Mouse (Mus musculus): ENCODE results near the gene Smim17. TPM values are rescaled to one million over a fixed set of nuclear protein-coding genes. Genes with fewer than 3 reads are reported as not detected.
"Not testable (repeated sequence)": the region's sequence is repeated elsewhere in the genome, so short reads cannot be mapped to it uniquely, and the experiment has no call there.

Gene Smim17
- 10 to 100 TPM; 21.0 to 21.7 TPM for total RNA-seq (2021)
- long read RNA-seq, experiment 1, partial matches to known transcripts, result 0 of 4 reads
- long read RNA-seq, experiment 1, other reads (novel, unspliced or antisense), result 2 of 4 reads
- long read RNA-seq, experiment 2, partial matches to known transcripts, result 1 of 5 reads
- long read RNA-seq, experiment 2, other reads (novel, unspliced or antisense), result 3 of 5 reads

DNA sequence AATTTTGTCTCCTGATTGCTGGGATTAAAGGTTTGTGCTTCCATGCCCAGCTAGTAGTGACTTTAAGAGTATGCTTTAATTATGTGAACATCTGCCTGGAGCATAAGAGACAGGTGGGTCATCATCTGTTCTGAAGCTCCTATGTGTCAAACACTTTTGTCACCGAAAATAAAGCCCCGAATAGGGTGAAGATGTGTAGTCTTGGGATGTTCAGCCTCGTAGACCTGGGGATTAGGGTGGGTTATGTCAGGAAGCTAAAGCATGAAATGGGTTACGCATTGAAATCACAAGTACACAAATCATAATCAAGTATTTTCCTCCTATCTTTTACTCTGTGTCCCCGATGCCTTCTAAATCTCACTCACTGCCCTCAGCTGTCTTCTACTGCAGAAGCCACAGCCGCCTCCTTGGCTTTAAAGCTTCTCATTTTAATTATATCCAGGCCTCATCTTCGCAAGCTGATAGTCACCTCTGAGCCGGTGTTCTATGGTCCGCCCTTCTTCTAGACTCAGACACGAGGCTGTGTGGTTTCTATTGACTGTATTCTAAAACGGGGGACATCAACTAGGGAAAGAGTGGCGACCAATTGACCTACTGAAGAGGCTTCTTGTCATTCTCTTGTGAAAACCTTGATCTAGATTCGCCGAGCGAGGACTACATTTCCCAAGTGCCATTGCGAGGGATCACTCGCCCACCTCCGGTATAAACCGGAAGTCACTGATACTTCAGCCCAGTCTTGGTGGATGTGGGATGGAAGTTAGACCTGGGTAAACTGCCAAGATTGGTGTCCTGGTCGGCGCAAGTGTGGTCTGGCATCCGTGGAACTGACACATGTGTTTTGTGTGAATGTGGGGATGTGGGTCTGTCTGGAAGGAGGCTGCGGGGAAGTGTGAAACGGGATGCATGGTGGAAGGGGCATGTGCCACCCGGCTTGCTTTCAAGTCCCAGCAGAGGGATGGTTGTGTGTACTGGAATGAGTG is at the start of gene Smim17:
TSS of gene Smim17 (plus strand) at position 720 of the 980 bp plus-strand sequence.
- peak; percentile 69 to 77 for DNase-seq (ENCODE audit: low spot score in 2 of 2)

DNA sequence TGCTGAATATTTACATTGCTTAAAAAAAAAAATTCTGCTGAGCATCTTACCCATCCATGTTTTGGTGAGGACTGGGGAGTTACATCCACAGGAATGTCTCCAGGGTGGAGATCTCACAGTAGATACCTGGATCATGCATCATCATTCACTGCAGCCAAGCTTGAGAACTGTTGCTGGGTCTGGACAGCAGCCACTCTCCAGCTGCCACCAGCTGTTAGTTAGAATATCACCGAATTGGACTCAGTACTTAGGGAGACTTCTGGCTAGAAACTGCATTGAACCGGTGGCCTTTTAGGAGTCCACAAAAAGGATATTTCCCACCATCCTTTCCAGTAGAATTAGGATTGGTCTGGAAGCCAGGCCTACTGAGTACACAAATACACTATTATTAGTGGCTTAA is 40.4 kb upstream of the Smim17 start:
- no peak for DNase-seq (ENCODE audit: low spot score in 2 of 2)

DNA sequence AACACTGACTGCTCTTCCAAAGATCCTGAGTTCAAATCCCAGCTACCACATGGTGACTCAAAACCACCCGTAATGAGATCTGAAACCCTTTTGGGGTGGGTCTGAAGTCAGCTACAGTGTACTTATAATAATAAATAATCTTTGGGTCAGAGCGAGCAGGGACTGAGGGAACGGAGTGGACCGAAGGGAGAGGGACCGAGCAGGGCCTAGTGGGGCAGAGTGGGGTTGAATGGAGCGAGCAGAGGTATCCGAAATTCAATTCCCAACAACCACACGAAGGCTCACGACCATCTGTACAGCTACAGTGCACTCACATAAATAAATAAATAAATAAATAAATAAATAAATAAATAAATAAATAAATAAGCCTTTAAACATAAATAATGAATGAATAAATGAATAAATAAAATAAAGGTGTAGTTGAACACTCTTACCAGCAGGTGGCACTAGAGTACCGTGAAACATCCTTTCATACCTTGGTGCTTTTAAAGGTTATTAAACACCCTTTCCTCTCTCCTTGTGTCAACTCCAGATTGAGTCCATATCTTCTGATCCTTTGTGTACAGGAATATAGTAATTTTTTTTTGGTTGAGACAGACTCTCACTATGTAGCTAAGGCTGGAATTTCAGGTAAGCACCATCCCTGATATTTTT is 39.5 kb upstream of the Smim17 start:
- DNase-seq (ENCODE audit: low spot score in 2 of 2), result peak in 1 of 2 experiments; percentile 67

DNA sequence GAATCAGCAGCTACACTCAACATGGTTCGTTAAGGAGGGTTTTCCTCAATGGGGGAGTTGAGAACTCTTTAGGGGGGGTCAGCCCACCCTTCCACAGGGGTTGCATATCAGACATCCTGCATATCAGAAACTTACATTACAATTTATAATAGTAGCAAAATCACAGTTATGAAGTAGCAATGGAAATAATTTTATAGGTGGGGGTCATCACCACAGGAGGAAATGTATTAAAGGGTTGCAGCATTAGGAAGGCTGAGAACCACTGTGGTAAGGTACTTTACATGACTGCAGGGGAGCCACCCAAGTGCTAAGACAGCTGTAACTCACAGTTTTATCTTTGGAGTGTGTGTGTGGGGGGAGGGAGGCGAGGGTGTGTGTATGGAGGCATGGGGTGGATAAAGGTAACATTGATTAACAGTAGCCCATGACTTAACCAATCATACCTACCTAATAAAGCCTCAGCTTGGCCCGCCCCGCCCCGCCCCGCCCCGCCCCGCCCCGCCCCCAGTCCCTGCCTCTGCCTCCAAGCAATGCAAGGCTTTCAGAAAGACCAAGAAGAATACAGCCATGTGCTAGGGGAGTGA is 37.9 kb upstream of the Smim17 start:
- DNase-seq (ENCODE audit: low spot score in 2 of 2), result no peak

DNA sequence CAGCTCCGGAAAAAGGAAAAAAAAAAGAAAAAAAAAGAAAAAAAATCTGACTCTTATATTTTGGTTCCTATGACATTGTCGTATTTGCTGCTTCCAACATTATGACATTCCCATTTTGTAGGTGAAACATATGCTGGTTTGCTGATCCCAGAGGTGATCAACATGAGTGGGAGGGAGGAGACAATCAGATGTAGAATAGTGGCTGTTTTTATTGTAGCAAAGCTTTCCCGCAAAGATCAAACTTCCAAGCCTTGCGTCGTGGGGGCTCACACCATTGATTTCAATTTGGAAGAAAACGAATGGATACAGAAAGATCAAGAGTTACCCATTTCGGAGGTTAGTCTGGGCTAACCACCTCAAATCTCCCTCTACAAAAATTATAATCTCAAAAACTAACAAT is 36.8 kb upstream of the Smim17 start:
- no peak for DNase-seq (ENCODE audit: low spot score in 2 of 2)

DNA sequence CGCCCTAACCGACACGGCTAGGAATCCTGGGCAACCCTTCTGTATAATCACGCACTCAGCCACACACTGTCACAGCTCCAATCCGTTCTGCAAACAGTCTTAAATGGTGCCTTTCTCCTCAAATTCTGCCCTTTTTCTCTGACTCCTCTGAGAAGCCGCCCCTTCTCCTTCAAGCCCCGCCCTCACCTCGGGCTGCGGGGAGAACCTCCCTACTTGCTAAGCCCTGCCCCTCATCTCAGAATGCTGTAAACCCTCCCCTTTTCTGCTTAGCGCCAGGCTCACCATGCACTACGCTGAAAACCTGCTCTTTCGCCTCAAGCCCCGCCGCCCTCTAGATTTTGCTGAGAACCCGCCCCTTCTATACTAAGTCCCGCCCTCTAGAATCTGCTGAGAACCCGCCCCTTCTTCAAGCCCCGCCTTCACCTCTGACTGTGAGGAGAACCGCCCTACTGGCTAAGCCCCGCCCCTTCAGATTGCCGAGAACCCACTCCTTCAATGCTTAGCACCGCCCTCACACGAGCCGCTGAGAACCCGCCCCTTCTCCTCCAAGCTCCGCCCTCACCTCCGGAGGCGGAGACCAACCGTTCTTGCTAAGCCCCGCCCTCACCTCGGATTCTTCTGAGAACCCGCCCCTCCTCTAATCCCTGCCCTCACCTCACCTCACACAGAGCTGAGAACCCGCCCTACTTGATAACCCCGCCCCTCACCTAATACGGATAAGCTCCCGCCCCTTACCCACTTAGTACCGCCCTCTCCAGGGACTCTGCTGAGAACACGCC is 36.1 kb upstream of the Smim17 start:
- DNase-seq (ENCODE audit: low spot score in 2 of 2), result peak; percentile 95 to 99

DNA sequence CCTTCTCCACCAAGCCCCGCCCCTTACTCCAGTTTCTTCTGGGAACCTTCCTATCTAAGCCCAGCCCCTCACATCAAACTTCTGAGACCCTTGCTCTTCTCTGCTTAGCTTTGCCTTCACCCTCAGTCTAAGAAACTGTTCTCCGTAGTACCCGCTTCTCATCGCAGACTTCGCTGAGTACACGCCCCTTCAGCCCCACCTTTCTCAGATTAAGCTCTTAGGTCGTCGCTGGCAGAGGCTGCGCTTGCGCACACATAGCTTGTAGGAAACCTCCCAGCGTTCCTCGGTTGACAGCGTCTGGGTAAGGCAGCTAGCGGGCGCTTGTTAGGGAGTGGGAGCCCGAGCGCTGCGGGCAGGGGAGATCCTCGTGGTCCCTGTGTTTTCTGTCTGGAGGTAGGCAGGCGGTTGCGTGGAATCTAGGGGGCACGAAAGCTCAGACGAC is 35.4 kb upstream of the Smim17 start, which contains the start of gene Zfp78:
TSS of gene Zfp78 (plus strand) at position 234 of the 442 bp plus-strand sequence.
- peak in 1 of 2 experiments; percentile 89 for DNase-seq (ENCODE audit: low spot score in 2 of 2)

DNA sequence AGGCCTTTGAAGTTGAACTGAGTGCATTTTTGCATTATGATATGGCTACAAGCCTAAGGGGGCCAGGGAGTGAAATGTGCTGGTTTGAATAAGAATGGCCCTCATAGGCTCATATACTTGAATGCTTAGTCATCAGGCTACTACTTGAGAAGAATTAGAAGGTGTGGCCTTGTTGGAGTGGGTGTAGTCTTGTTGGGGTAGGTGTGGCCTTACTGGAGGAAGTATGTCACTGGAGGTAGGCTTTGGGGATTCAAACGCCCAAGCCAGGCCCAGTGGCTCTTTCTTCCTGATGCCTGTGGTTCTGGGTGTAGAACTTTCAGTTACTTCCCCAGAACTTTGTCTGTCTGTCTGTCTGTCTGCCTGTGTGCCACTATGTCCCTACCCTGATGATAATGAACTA is 33.8 kb upstream of the Smim17 start:
- DNase-seq (ENCODE audit: low spot score in 2 of 2), result no peak

DNA sequence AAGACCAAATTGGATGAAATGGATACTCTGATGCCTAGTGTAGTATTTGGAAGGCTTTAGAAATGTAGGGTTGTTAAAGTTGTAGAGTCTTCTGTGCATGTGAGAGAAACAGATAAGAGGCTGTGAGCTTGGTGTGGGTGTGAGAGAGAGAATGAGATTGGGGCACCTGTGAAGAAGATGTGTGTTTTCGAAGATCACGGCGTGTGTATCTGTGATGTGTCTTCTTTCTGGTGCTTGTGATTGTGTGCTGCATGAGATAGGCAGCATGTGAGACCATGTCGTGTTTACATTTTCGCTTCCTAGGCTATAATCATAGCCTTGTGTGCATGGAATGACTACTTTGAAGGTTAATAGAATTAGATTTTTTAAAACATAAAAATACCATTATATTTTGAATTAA is 31.3 kb upstream of the Smim17 start:
- no peak for DNase-seq (ENCODE audit: low spot score in 2 of 2)

DNA sequence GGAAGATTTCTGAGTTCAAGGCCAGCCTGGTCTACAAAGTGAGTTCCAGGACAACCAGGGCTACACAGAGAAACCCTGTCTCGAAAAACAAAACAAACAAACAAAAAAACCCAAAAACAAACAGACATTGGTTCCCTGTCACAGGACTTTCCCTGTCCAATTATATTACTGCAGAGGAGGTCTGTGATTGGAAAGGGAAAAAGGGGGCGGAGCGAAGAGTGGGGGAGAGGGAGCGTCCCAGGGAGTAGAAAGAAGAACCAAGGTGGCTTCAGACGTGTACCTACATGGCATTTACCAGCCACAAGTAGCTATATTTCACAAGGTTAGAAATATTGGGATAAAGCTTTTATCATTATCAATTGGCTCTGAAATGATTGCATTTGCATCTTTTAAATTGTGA is 30.4 kb upstream of the Smim17 start:
- DNase-seq (ENCODE audit: low spot score in 2 of 2), result not testable (repeated sequence)

DNA sequence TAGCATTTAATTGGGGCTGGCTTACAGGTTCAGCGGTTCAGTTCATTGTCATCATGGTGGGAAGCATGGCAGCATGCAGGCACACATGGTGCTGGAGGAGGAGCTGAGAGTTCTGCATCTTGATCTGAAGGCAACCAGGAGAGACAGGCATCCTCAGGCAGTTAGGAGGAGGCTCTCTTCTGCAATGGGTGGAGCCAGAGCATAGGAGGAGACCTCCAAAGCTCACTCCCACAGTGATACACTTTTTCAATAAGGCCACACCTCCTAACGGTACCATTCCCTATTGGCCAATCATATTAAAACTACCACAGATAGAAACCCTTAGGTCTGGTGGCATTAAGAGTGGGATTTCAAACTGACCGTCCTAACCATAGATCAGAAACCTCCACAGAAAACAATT is 29.1 kb upstream of the Smim17 start:
- no peak for DNase-seq (ENCODE audit: low spot score in 2 of 2)

DNA sequence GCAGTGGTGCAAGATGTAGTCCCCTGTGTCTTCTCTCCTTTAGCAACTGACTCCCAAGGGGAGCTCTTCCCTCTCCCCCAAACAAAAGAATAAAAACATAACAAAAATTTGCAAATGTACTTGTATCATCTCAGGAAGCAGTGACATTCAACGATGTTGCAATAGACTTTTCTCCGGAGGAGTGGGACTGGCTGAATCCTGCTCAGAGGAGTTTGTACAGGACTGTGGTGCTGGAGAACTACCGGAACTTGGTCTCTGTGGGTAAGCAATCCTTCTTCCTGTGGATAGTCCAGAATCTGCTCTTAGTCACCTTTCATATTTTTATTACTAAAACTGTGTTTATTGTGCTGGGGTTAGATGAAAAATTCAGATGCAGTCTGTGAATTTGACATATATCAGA is 25.5 kb upstream of the Smim17 start:
- DNase-seq (ENCODE audit: low spot score in 2 of 2), result no peak

DNA sequence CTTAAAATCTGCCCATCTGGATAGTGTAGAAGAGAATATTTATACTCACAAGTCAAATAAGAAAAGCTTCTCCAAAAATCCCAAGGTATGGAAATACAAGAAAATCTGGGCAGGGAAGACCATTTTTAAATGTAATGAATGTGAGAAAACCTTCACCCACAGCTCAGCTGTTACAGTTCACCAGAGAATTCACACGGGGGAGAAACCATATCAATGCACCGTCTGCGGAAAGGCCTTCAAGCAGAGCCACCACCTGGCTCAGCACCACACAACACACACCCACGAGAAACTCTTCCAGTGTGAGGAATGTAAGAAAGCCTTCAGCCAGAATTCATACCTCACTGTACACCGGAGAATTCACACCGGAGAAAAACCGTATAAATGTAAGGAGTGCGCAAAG is 20.1 kb upstream of the Smim17 start:
- no peak for DNase-seq (ENCODE audit: low spot score in 2 of 2)

DNA sequence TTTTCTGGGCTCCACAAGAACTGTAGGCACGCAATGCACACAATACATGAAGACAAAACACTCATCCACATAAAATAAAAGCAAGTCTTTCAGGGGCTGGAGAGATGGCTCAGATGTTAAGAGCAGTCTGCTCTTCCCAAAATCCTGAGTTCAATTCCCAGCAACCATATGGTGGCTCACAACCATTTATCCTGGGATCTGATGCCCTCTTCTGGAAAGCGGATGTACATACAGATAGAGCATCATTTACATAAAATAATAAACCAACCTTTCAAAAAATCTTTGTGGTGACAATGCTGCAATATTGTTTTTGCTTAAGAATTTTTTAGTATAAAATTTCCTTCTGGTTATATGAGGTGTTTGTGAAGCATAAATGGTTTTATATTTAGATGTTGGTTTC is 17.1 kb upstream of the Smim17 start:
- DNase-seq (ENCODE audit: low spot score in 2 of 2), result no peak

DNA sequence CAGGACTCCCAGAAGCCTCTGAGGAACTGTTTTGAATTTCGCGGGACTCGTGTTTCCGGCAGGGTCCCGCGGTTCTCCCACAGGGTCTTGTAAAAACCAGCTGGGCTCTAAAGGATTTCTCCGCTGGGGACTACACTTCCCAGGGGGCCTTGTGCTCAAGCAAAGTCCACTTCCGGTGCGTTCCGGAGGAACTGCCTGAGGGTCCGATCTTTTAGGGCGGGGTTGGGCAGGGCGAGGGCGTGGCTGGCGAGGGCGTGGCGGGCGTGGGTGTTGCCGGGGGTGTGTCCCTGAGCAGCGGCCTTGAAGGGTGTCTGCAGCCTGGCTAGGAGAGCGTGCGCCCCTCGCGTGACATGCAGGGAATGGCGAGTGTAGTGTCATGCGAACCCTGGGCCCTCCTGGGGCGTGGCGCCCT is 15.5 kb upstream of the Smim17 start, which contains the start of gene Zfp28:
TSS of gene Zfp28 (plus strand) at position 252 of the 412 bp plus-strand sequence.
- peak; percentile 86 to 95 for DNase-seq (ENCODE audit: low spot score in 2 of 2)

DNA sequence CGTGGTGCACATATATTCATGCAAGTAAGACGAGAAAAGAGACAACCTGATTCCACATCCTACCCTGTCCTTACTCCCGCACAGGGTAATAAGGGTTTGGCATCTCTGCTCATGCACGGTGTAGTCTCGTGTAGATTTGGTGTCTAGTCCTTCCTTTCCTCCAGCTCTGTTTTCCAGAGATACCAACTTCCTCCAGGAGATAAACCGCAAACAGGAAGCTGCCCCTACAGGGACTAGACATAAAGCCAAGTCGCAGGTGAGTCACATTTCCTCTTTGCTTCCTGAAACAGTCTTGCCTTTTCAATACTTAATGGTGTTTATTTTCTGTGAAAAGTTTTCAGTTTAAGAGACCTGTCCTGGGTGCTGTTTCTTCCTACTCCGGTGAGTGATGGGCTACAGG is 14.5 kb upstream of the Smim17 start:
- DNase-seq (ENCODE audit: low spot score in 2 of 2), result no peak

DNA sequence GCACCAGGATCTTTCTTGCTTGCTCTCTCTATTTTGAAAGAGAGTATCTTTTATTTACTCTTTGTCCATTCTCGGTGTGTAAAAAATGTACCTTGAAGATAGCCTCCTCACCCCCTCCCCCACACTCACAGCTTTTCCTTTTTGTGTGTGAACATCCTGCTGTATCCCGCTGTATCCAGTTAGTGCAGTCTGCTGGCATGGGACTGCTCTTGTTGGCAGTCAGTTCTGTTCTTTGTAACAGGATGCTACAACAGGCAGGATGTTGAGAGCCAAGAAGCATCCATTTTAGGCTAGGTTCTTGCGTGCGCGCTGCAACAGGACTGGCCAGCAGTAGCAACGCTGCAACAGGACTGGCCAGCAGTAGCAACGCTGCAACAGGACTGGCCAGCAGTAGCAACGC is 11.5 kb upstream of the Smim17 start:
- DNase-seq (ENCODE audit: low spot score in 2 of 2), result peak in 1 of 2 experiments; percentile 53

DNA sequence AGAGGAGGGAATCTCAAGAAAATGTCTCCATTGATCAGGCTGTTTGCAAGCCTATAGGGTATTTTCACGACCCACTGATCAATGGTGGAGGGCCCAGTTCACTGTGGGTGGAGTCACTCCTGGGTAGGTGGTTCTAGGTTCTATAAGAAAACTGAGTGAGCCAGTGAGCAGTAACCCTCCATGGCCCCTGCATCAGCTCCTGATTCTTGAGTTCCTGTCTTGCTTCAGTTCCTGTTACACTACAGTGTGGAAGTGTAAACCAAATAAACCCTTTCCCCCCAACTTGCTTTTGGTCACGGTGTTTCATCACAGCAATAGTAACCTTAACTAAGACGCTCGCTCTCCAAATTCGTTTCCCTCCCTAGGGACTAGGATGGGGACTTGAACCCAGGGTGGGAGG is 9.5 kb upstream of the Smim17 start:
- DNase-seq (ENCODE audit: low spot score in 2 of 2), result no peak

DNA sequence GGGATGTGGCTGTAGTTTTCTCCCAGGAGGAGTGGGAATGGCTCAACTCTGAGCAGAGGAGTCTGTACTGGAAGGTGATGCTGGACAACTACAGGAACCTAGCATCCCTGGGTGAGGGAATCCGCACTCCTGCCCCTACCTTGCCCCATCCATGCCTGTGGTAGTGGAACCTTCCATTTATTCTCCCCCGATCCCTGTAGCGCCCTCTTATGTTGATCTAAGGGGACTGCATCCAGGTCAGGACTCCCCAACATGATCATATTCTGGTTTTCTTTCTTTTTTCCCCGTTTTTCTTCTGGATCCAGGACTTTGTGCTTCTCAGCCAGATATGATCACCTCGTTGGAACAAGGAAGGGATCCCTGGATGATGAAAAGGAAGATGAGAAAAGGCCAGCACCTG is 9.1 kb upstream of the Smim17 start:
- no peak for DNase-seq (ENCODE audit: low spot score in 2 of 2)

DNA sequence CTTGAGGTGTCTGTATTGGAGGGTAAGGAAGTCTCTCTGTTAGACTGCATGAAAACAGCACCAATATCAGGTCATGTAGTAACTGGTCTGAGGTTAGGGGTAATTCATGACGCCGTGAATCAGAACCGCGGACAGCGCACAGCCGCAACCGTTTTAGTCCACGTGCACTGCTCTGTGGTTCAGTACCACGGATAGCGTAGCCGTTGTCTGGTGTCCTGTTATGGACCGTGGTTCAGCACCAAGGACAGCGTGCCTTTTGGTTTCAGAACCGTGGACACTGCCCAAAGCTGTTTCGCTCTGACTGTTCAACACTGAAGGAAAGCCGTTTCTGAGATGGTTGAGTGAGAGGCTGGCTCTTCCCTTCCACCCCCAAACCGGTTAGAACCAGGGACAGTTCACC is 11.5 kb downstream of the Smim17 start, which contains the start of gene Gm20715:
TSS of gene Gm20715 (plus strand) at position 235 of the 400 bp plus-strand sequence.
- peak; percentile 77 to 87 for DNase-seq (ENCODE audit: low spot score in 2 of 2)
